Mouse (Mus musculus) G1E (cell line): Measurements from ENCODE around the gene Ubr2. TPM values are rescaled to one million over a fixed set of nuclear protein-coding genes. Genes with fewer than 3 reads are reported as not detected.

Experiments used
- ATAC-seq: 2 replicates; pipeline ENCODE4 v1.8.0; 2016; ENCODE audit warnings: mild to moderate bottlenecking; ENCODE audit not compliant: insufficient number of reproducible peaks, poor library complexity, low FRiP score, severe bottlenecking; ENCODE audit errors: extremely low read depth
- DNase-seq: peaks from one replicate; pipeline ENCODE4 v3.0.0; 2012; ENCODE audit warnings: low spot score
- H3K27me3 ChIP-seq: 2 replicates; pipeline ENCODE4 v1.6.1; 2012; ENCODE audit warnings: mild to moderate bottlenecking, low read length, inconsistent platforms; ENCODE audit not compliant: insufficient read depth
- H3K36me3 ChIP-seq: replicated peaks from 2 replicates; pipeline ENCODE3; 2012; ENCODE audit warnings: mild to moderate bottlenecking, inconsistent platforms
- H3K4me1 ChIP-seq: 2 replicates; pipeline ENCODE4 v1.6.1; 2012; ENCODE audit warnings: low read depth, low read length, inconsistent platforms, mixed read lengths; ENCODE audit not compliant: insufficient read depth
- H3K4me3 ChIP-seq: 2 replicates; pipeline ENCODE4 v1.5.1; 2012; ENCODE audit warnings: low read depth, mild to moderate bottlenecking, inconsistent platforms, low read length, moderate library complexity, mixed read lengths
- H3K9me3 ChIP-seq: replicated peaks from 2 replicates; pipeline ENCODE4 v1.6.1; 2012; ENCODE audit warnings: inconsistent platforms
- CTCF ChIP-seq: IDR thresholded peaks from 2 replicates; pipeline ENCODE4 v1.5.1; 2012; ENCODE audit warnings: low read depth, low read length, inconsistent platforms, mixed read lengths
- GATA1 ChIP-seq: IDR thresholded peaks from 2 replicates; pipeline ENCODE4 v1.6.1; 2012; ENCODE audit warnings: borderline replicate concordance, low read length, inconsistent platforms, mixed read lengths
- GATA2 ChIP-seq: IDR thresholded peaks from 2 replicates; pipeline ENCODE4 v1.6.1; 2012; ENCODE audit warnings: low read depth, low read length, inconsistent platforms, borderline replicate concordance
- POLR2AphosphoS5 ChIP-seq: IDR thresholded peaks from 2 replicates; pipeline ENCODE4 v1.6.1; 2012; ENCODE audit warnings: low read depth, low read length, inconsistent platforms; ENCODE audit not compliant: insufficient replicate concordance
- TAL1 ChIP-seq: conservative IDR thresholded peaks from 2 replicates; pipeline ENCODE4 v1.6.1; 2012; ENCODE audit warnings: low read depth, low read length, inconsistent platforms, mixed read lengths
- polyA plus RNA-seq: library from polyadenylated mRNA; stranded (reverse); fragments of >175 nt; gene quantifications from 2 replicates; pipeline ENCODE4 v1.2.3, GENCODE M21; 2012
- total RNA-seq, 2 experiments: library from RNA; stranded (forward) in 1 of 2; stranded (reverse) in 1 of 2; fragments of 200-1000 nt in 1 of 2; fragments of >200 nt in 1 of 2; fragmentation: Nextera tagmentation in 1 of 2; gene quantifications; 2 replicates each; pipeline ENCODE4 v1.2.3; 2014 to 2017

The Ubr2 gene
- total and polyA plus RNA-seq, 3 experiments: 14.6 to 116 (median 51.4) TPM

DNA sequence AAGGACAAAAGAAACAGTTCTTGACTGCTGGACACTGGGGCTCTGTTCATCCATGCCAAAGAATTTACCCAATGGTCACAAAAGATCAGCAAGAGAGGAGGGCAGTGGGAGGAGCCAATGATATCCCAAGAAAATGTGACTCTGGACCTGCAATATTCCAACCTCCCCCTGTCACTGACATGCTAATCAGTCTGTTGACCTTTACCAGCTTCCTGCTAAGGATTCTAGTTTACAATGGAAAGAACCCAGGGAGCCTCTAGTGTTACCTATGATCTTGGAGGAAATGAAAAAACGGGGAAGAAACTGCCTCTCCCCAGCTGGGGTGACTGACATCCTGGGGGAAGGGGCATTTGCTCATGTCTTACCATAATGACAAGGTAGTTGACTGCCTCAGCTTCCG lies 109.4 kb downstream of the Ubr2 start:
- Histone ChIP-seq H3K27me3 (peaks cover 12% of the 10 kb centered on the region), H3K4me1 (peaks cover 11% of the 10 kb centered on the region; the same call in 1 of the 2 replicates), H3K9me3 (0 out of 2 replicates have a peak, but pooled peaks cover 2% of the 10 kb centered on the region), H3K36me3 (no peaks in the 10 kb centered on the region), H3K4me3 (no peak overlapping the region)
- DNase-seq (no peak), ATAC-seq (no peak)
- no peak for TF ChIP-seq CTCF
- TF ChIP-seq GATA1: no peak
- TF ChIP-seq POLR2AphosphoS5: no peak
- no peak for TF ChIP-seq GATA2
- no peak for TF ChIP-seq TAL1

- Histone ChIP-seq H3K9me3 (0 out of 2 replicates have a peak, but pooled peaks cover 2% of the 10 kb centered on the region), H3K4me1 (peaks cover 21% of the 10 kb centered on the region), H3K27me3 (peaks cover 12% of the 10 kb centered on the region; the same call in 1 of the 2 replicates), H3K4me3 (no peak overlapping the region), H3K36me3 (peaks cover 16% of the 10 kb centered on the region)
- ATAC-seq (no peak), DNase-seq (no peak)
- TF ChIP-seq GATA2: no peak
- TF ChIP-seq GATA1: no peak
- TF ChIP-seq TAL1: no peak
- TF ChIP-seq CTCF: no peak
- no peak for TF ChIP-seq POLR2AphosphoS5
These were observed 113.0 kb downstream of the Ubr2 start for GRCm38 (mm10) chr17:46897221-46897950.

DNA sequence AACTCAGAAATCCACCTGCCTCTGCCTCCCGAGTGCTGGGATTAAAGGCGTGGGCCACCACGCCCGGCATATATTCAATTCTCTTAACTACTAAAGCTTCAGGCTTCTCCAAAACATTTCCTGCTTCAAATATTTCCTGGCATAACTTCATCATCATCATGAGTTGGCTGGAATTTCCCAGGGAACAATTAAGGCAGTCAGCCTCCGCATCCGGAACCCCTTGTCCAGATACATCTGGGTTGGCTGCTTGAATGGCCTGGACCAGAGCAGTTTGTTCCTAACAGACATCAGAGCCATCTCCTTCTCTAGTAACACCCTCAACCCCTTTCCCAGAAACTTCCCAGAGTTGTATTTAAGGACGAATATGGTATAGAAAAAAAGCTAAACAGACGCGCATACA lies 114.9 kb downstream of the Ubr2 start:
- TF ChIP-seq GATA2: no peak
- no peak for TF ChIP-seq POLR2AphosphoS5
- no peak for TF ChIP-seq GATA1
- no peak for TF ChIP-seq CTCF
- no peak for TF ChIP-seq TAL1
- H3K4me3 ChIP-seq: no peak overlapping the region
- no peak for DNase-seq
- H3K27me3 ChIP-seq: peaks cover 5% of the 10 kb centered on the region; the same call in 1 of the 2 replicates
- peaks cover 29% of the 10 kb centered on the region for H3K36me3 ChIP-seq
- ATAC-seq: no peak
- H3K4me1 ChIP-seq: peaks cover 37% of the 10 kb centered on the region
- 0 out of 2 replicates have a peak, but pooled peaks cover 2% of the 10 kb centered on the region for H3K9me3 ChIP-seq

DNA sequence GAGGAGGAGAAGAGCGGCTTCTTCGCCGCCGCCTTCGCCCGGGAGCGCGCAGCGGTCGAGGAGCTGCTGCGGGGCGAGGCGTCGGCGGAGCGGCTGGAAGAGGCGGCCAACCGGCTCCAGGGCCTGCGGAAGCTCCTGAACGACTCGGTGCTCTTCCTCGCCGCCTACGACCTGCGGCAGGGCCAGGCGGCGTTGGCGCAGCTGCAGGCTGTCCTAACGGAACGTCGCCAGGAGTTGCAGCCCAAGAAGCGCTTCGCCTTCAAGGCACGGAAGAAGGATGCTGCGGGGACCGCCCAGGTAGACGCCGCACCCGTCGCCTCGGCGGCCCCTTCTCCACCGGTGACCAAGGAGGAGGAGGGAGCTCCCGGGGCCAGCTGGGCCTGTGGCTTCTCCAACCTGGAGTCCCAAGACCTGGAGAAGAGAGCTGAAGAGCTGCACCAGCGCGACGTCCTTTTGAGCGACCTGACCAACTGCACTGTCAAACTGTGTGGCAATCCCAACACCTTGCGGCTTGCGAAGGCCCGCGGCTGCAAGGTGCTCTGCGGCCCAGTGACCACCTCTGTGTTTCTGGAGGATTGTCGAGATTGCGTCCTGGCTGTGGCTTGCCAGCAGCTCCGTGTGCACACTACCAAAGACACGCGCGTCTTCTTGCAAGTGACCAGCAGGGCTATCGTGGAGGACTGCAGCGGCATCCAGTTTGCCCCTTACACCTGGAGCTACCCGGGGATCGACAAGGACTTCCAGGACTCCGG lies 119.3 kb downstream of the Ubr2 start:
- H3K27me3 ChIP-seq: no peaks in the 10 kb centered on the region
- peaks cover 65% of the 10 kb centered on the region for H3K4me1 ChIP-seq
- peaks cover 32% of the 10 kb centered on the region for H3K36me3 ChIP-seq
- TF ChIP-seq CTCF (no peak), GATA2 (no peak), GATA1 (no peak), POLR2AphosphoS5 (no peak), TAL1 (no peak)
- DNase-seq (no peak), ATAC-seq (no peak)
- no peaks in the 10 kb centered on the region for H3K9me3 ChIP-seq
- H3K4me3 ChIP-seq: peak overlapping the region; percentile 93

DNA sequence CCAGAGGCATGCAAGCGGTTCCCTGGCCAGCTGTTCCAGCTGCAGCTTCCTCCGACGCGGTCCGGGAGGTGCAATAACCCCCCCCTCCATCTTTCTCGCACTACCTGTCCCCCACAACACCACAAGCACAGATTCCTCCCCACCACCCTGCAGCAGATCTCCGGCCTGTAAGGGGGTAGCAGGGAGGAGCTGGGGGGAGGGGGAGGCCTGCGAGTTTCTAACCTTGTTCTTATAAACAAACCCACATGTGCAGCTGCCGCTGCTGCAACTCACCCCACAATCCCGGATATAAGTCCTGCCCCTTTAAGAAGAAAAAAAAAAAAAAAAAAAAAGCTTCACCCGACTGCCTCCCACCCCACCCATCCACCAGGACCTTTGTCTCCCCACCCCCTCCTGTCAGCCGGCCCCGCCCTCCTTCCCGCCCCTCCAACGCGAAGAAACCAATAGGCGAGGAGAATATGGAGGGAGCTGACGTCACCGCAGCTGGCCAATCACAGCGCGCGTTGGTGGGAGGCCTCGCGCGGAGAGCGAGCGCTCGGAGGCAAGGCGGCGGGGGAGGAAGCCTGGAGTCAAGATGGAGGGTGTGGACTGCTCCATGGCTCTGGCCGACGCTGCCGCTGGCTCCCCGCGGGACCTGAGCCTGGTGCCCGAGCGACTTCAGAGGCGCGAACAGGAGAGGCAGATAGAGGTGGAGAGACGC lies 120.1 kb downstream of the Ubr2 start, which contains the start of gene Tbcc:
Gene Tbcc, plus strand, starts transcription at position 569 of the 700 bp plus-strand sequence.
- H3K36me3 ChIP-seq: peaks cover 32% of the 10 kb centered on the region
- H3K4me1 ChIP-seq: peaks cover 72% of the 10 kb centered on the region
- no peaks in the 10 kb centered on the region for H3K9me3 ChIP-seq
- DNase-seq (peak; percentile 100), ATAC-seq (peak; percentile 86)
- H3K4me3 ChIP-seq: peak within 1 kb of the TSS; percentile 93
- no peak for TF ChIP-seq CTCF
- TF ChIP-seq TAL1: no peak
- no peak for TF ChIP-seq GATA1
- TF ChIP-seq GATA2: no peak
- no peak for TF ChIP-seq POLR2AphosphoS5
- no peaks in the 10 kb centered on the region for H3K27me3 ChIP-seq

- DNase-seq (peak; percentile 61), ATAC-seq (no peak)
- H3K9me3 ChIP-seq: no peaks in the 10 kb centered on the region
- no peaks in the 10 kb centered on the region for H3K27me3 ChIP-seq
- TF ChIP-seq GATA1 (no peak), TAL1 (no peak), GATA2 (no peak), CTCF (no peak), POLR2AphosphoS5 (no peak)
- peaks cover 79% of the 10 kb centered on the region for H3K4me1 ChIP-seq
- peaks cover 32% of the 10 kb centered on the region for H3K36me3 ChIP-seq
- H3K4me3 ChIP-seq: peak overlapping the region; percentile 93
These were observed 120.8 kb downstream of the Ubr2 start for GRCm38 (mm10) chr17:46889450-46890084.
